Mouse (Mus musculus) CH12.LX (cell line): ENCODE results near the gene Dapk2.

Experiments used
- EP300 ChIP-seq: IDR thresholded peaks from 2 replicates; pipeline ENCODE4 v1.6.1; 2011; ENCODE audit warnings: low read length, improper control_type of control experiment
- ETS1 ChIP-seq: conservative IDR thresholded peaks from 2 replicates; pipeline ENCODE4 v1.6.1; 2012; ENCODE audit warnings: low read depth, mild to moderate bottlenecking, inconsistent platforms, low read length, improper control_type of control experiment, moderate library complexity

- no peak for TF ChIP-seq EP300
- TF ChIP-seq ETS1, result no peak
These were observed 78.6 kb downstream of the Dapk2 start for GRCm38 (mm10) chr9:66236615-66237014.
